Mouse (Mus musculus) kidney, adult 2 months (tissue): Measurements from ENCODE around the gene C1qbp.

Source experiments
- CTCF ChIP-seq: fragments of 200-500 bp; conservative IDR thresholded peaks from 2 replicates; pipeline ENCODE4 v1.5.1; 2011; ENCODE audit warnings: low read depth, mild to moderate bottlenecking, control low read depth, low read length, moderate library complexity, mixed read lengths; ENCODE audit not compliant: insufficient read depth, insufficient read length
- POLR2A ChIP-seq: fragments of 200-500 bp; IDR thresholded peaks from one replicate; pipeline ENCODE4 v1.6.1; 2011; ENCODE audit warnings: low read depth, low read length, control low read depth

- TF ChIP-seq CTCF (no peak), POLR2A (no peak)
These were observed 51.4 kb downstream of the C1qbp start for GRCm38 (mm10) chr11:70931461-70931860.
